Mouse (Mus musculus) cortical plate, adult 2 months (tissue): Measurements from ENCODE around the gene Ddost. TPM values are rescaled to one million over a fixed set of nuclear protein-coding genes. Genes with fewer than 3 reads are reported as not detected.
A peak's percentile ranks its signal among the peaks of the same experiment; 100 is the strongest.
"Not testable (repeated sequence)": the region's sequence is repeated elsewhere in the genome, so short reads cannot be mapped to it uniquely, and the experiment has no call there.

Source experiments
- H3K27ac ChIP-seq: fragments of 200-500 bp; 2 replicates; pipeline ENCODE4 v1.5.1; 2012; ENCODE audit warnings: low read length, control low read depth, inconsistent platforms; ENCODE audit not compliant: insufficient read depth
- H3K4me1 ChIP-seq: fragments of 200-500 bp; 2 replicates; pipeline ENCODE4 v1.6.1; 2011; ENCODE audit warnings: low read length; ENCODE audit not compliant: control insufficient read depth, insufficient read depth
- H3K4me3 ChIP-seq: fragments of 200-500 bp; 2 replicates; pipeline ENCODE4 v1.5.1; 2011; ENCODE audit warnings: mild to moderate bottlenecking, low read length, control low read depth; ENCODE audit not compliant: insufficient read depth
- CTCF ChIP-seq: fragments of 200-500 bp; IDR thresholded peaks from 2 replicates; pipeline ENCODE4 v1.5.1; 2011; ENCODE audit warnings: mild to moderate bottlenecking, control low read depth, low read length; ENCODE audit not compliant: insufficient read depth; ENCODE audit errors: extremely low read depth
- POLR2A ChIP-seq: fragments of 200-500 bp; IDR thresholded peaks from 2 replicates; pipeline ENCODE4 v1.6.1; 2011; ENCODE audit warnings: mild to moderate bottlenecking, low read length, control low read depth; ENCODE audit not compliant: insufficient read depth; ENCODE audit errors: extremely low read depth
- polyA plus RNA-seq: library from polyadenylated mRNA; depleted of rRNA; stranded (reverse); fragments of >200 nt; gene quantifications from 2 replicates; pipeline ENCODE4 v1.2.3, GENCODE M21; 2012

Ddost gene
- polyA plus RNA-seq, 1 experiment: 99.4 TPM

DNA sequence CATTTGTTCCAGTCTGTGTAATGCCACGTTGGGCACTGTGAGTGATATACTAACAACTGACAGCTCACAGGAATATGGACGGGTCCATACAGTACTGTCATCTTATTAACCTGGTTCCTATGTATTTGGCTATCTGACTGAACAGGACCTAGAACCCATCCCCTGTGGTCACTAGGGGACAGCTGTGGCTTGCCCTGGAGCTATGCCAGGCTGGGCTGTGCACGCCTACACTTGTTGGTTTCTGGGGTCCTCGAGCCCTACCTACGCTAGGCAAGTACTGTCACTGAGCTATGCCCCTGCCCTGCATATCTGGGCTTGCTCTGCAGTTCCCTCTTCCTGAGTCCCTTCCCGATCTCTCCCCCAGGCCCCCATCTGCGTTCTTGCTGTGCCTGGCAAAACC, 17.0 kb downstream of the Ddost start:
- TF ChIP-seq CTCF (no peak), POLR2A (no peak)
- peaks cover 17% of the 10 kb centered on the region for H3K4me1 ChIP-seq
- H3K4me3 ChIP-seq: no peak overlapping the region
- H3K27ac ChIP-seq: no peak overlapping the region

DNA sequence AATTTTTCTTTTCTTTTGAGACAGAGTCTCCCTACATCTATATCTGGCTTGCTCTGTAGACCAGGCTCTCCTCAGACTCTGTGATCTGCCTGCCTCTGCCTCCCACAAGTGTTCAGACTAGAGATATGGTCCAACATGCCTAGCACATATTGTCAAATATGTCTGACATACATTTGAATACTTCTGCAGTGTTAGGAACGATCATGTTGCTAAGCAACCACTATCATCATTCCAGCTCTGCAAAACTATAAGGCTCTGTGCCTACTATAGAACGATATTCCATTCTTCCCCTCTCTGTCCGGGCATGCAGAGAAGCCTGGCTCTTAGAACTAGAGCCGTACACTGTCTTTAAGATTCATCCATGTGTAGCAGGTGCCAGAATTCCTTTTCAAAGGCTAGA, 18.2 kb downstream of the Ddost start:
- Histone ChIP-seq H3K4me3 (no peak overlapping the region), H3K27ac (no peak overlapping the region), H3K4me1 (peaks cover 18% of the 10 kb centered on the region)
- no peak for TF ChIP-seq CTCF
- no peak for TF ChIP-seq POLR2A

DNA sequence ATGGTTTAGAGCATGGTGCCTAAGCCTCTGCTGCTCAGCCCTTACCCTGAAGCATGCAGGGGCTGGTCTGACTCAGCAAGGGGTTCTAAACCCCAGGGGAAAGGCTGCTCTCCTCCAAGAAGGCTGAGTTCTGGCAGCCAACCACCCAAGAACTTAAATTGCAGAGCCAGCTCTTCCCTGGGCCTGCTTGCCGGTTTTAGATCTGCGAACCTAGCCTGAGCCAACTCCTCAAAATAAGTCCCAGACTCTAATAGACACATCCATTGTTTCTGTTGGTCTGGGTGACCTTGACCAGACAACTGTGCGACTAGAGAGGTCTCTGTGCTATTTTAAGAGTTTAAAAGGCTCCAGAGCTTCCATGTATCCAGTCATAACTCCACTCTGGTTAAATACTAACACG, 19.2 kb downstream of the Ddost start:
- Histone ChIP-seq H3K4me1 (peaks cover 18% of the 10 kb centered on the region), H3K27ac (0 out of 2 replicates have a peak overlapping the region, but pooled peaks have one; percentile 28), H3K4me3 (no peak overlapping the region)
- TF ChIP-seq CTCF (no peak), POLR2A (no peak)

DNA sequence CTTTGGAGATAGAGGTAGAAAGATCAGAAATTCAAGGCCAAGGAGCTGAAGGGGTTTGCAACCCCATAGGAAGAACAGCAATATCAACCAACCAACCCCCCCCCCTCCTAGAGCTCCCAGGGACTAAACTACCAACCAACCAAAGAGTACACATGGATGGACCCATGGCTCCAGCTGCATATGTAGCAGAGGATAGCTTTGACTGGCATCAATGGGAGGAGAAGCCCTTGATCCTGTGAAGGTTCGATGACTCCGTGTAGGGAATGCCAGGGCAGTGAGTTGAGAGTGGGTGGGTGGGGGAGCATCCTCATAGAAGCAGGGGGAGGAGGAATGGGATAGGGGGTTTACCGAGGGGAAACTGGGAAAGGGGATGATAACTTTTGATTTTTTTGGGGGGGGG, 19.9 kb downstream of the Ddost start:
- H3K4me3 ChIP-seq: no peak overlapping the region
- TF ChIP-seq POLR2A (no peak), CTCF (no peak)
- no peak overlapping the region for H3K27ac ChIP-seq
- peaks cover 18% of the 10 kb centered on the region for H3K4me1 ChIP-seq

DNA sequence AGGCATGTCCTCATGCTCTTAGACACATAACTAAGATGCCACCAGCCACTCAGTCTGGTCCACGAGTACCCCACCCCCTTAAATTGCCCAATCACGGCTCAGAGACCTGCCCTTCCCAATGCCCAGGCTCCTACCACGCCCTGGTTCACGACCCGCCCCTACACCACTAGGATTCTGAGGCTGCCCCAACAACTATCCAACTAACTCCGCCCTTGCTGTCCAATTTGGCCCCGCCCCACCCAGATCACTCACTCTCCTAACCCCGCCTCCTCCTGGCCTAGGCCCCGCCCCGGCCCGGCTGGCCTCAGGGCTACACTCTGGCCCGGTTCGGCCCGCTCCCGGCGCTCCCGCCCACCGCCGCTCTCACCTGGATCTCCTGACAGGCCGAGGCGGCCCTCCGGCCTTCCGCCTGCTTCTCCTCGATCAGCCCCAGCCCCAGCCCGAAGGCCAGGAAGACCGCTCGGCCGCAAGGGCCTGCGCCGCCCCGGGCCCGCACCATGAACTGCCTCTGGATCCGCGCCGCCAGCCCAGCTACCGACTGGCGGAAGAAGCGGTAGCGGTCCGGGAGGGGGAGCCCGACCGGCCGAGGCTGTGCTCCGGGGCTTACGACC, 21.0 kb downstream of the Ddost start:
- Histone ChIP-seq H3K27ac (peak overlapping the region; percentile 99), H3K4me3 (peak overlapping the region; percentile 70), H3K4me1 (peaks cover 18% of the 10 kb centered on the region)
- TF ChIP-seq POLR2A: 0 out of 2 replicates have a peak, but pooled peaks have one; percentile 34
- TF ChIP-seq CTCF: no peak

DNA sequence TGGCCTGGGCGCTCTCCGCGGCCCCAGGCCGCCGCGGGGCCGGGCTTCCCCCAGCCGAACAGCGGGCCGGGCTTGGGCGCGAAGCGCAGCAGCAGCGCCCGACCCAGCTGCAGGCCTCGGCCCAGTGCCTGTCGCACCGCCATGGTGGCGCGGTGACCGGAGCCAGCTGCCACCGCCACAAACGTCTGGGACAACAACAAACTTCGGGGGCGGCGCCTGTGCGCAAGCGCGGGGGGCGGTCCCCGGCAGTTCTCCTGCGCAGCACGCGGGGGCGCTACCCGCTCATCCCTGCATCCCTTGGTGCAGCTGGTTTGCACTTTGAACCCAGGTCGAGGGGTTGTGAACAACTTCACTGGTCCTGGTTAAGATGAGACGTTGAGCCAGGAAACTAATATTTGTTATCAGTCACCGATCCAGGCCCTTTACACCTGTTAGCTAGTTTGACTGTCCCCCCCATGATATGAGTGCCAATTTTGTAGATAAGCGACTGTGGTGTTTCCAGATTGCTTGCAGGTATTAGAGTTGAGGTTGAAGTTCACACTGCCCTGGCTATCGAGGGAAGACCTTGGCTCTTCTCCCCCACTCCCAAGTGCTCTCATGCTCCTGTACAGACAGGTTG, 21.7 kb downstream of the Ddost start, which contains the start of gene Pink1:
Gene Pink1 (minus strand): TSS at position 231 of the 619 bp plus-strand sequence.
- H3K4me3 ChIP-seq: peak within 1 kb of the TSS; percentile 70
- H3K4me1 ChIP-seq: peaks cover 18% of the 10 kb centered on the region
- H3K27ac ChIP-seq: peak within 1 kb of the TSS; percentile 99
- TF ChIP-seq POLR2A (peak; percentile 55; the same call in 1 of the 2 replicates), CTCF (peak; percentile 74)

DNA sequence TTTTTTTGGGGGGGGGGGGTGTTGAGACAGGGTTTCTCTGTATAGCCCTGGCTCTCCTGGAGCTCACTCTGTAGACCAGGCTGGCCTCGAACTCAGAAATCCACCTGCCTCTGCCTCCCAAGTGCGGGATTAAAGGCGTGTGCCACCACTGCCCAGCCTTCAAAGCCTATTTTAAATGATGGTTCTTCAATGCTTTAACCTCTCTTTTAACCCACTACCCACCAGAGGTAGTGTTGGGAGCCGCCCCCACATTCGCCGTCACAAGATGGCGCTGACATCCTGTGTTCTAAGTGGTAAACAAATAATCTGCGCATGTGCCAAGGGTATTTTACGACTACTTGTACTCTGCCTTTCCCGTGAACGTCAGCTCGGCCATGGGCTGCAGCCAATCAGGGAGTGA, 22.6 kb downstream of the Ddost start:
- peaks cover 16% of the 10 kb centered on the region for H3K4me1 ChIP-seq
- H3K4me3 ChIP-seq: not testable (repeated sequence)
- 0 out of 2 replicates have a peak overlapping the region, but pooled peaks have one; percentile 43 for H3K27ac ChIP-seq

DNA sequence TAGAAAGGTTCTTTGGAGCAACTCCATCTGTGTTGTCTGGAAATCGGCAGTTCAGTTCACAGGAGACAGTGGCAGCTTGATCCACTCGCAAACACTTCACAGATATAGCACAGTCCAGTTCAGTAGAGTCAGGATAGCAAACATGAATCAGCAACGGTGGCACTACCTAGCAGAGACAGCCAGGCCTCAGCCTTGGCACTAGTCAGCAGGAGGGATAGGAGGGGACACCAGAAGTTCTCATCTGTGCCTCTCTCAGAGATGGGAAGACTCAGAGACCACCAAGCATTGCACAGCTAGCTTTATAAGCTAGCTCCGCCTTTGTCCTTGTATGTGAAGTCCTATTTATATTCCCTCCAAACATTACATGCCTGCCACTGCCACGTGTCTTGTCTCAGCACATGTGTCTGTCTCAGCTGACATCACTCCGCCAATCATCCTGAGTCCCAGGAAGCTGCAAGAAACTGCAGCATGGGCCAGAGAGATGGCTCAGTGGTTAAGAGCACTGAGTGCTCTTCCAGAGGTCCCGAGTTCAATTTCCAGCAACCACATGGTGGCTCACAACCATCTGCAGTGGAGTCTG, 23.5 kb downstream of the Ddost start:
- H3K4me3 ChIP-seq: peak overlapping the region; percentile 18
- peak overlapping the region; percentile 15; the same call in 1 of the 2 replicates for H3K27ac ChIP-seq
- TF ChIP-seq CTCF (no peak), POLR2A (no peak)
- peaks cover 13% of the 10 kb centered on the region for H3K4me1 ChIP-seq

DNA sequence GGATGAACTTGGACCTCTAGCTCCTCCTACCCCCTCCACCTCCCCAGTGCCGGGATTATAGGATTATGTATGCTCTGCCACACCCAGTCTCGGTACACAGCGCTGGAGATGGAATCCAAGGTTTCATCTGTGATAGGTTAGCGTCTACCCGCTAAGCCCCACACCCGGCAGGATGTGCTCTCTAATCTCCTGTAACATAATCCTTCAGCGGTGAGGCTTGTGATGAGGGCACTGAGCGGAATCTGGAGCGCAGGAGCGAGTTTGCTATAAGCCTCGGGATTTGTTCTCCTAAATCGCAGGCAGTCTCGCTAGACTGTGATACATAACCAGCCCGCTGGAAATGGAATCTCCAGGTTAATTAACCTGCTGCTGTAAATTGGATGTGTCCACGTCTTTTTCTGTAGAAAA, 25.7 kb downstream of the Ddost start:
- Histone ChIP-seq H3K27ac (no peak overlapping the region), H3K4me1 (peaks cover 3% of the 10 kb centered on the region; the same call in 1 of the 2 replicates), H3K4me3 (no peak overlapping the region)
- TF ChIP-seq POLR2A (no peak), CTCF (no peak)

DNA sequence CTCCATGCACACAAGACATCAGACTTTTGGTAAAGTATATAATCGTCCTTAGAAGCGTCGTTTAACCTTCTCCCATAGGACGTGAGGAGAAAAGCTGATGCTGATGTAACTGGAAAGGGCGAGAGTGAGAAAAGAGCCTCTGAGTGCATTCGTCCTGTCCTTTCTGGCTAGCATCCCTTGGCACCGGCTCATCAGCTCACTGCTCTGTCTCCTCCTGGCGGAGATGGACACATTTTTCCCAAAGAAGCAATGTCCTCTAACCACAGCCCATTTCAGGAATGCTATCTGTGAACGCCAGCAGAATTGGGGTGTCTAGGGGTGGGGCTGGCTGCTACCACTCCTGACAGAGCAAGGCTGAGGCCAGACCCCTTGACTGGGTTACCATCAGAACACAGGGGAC, 27.1 kb downstream of the Ddost start:
- Histone ChIP-seq H3K4me3 (no peak overlapping the region), H3K27ac (no peak overlapping the region), H3K4me1 (no peaks in the 10 kb centered on the region)
- no peak for TF ChIP-seq CTCF
- no peak for TF ChIP-seq POLR2A
